Mouse (Mus musculus): ENCODE measurements around the gene Ulk4. TPM values are rescaled to one million over a fixed set of nuclear protein-coding genes. Genes with fewer than 3 reads are reported as not detected.

Ulk4 gene
- total RNA-seq, 2 experiments from 2014 or later = 9.2 to 9.9 TPM

DNA sequence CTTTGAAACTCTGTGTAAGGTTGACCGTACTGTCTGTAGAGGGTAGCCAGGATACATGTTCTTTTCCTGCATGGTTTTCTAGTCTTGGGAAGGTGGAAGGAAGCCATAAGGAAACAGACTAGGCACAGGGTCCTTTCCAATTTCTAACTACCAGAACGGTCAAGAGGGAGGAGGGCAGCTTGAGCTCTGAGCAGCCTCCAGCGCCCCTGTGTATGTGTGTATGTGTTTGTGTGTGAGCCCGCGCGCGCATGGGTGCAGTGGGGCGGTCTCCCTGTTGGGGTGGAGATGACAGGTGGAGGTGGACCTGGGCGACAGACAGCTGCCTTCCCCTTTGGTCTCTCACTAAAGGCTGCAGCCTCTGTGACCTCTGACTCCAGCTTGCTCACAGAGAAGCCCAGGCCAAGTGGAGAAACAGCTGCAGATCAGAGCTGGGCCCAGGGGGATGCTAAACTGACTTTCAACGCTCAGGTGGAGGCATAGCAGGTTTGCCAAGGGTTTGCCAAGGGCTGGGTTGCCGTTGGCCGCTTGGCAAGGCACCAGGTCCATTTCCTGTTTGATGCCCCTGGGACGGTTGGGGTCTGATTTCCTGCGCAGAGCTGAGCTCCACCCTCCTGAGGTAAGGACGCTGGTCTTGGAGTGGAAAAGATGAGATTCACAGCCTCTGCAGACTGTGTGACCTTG lies 21.6 kb upstream of the Ulk4 start:
- intact Hi-C loops (cut with DNase I) = loop anchor here (2.0 to 5.0 kb wide), 2 partner anchors 16 to 54 kb away; no protein-coding TSS in a partner anchor
- no peak for DNase-seq (ENCODE audit: extremely low spot score in 1 of 2, low spot score in 2 of 2)
- Histone ChIP-seq H3K27ac (peak overlapping the region; percentile 84; the same call in 1 of the 2 replicates), H3K4me3 (peak overlapping the region; percentile 83)
- no peak for TF ChIP-seq CTCF (IDR thresholded peaks at IDR 0.05)

DNA sequence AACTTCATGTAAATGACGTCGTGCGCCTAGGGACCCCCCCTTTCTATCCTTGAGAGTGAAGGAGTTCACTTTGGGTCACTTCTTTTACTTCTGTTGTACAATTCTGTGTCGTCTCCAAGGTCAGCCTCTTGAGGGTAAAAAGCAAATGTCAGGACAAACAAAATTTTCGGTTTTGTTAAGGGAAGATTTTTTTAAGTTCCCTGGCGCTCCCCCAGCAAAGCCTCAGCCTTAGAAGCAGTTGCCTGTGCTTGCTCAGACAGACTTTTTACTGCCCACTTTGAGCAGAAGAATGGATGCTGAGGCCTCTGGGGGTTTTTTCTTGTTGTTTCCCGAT lies 21.0 kb upstream of the Ulk4 start:
- intact Hi-C loops (cut with DNase I) = loop anchor here (2.0 to 5.0 kb wide), 2 partner anchors 17 to 54 kb away; no protein-coding TSS in a partner anchor
- H3K4me3 ChIP-seq = peak overlapping the region; percentile 83
- no peak for DNase-seq (ENCODE audit: extremely low spot score in 1 of 2, low spot score in 2 of 2)
- peak overlapping the region; percentile 84 for H3K27ac ChIP-seq
- TF ChIP-seq CTCF (IDR thresholded peaks at IDR 0.05) = no peak

DNA sequence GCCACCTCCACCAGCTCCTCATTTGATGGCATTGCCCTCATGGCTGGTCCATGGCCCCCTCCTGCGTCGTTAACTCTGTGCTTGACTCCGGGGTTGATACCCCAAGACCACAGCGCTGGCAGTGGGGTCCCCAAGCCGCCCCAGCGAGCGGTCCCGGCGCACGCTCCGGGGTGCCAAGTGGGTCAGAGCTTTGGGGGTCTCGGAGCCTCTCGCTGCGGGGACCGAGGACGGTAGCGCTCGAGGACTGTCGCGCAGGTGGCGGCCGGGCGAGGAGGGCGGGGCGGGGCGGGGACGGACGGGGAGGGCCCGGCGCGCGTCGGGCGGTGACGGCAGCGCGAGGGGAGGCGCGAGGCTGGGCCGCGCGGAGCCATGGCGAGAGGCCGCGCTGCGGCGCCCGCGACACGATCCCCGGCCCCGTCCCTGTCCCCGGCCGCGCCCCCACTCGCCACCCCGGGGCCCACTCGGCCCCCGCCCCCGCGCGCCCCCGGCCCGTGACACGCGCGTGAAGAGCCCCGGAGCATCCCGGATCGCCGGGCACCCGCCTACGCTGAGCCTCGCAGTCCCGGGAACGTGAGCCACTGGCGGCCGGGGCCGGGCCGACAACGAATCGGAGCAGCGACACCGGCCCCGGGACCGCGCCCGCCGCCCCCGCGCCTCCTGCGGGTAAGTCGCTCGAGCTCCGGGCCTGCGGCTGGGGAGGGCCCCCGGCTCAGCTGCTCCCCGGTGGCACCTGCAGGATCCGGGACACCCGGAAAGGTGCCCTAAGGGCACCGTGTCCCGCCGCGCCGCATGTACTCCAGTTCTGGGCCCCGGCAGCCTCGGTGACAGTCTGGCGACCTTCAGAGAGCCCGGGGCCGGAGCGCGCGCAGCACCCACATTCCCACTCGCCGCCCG lies 20.4 kb upstream of the Ulk4 start, which contains the start of gene Trak1:
Gene Trak1 (plus strand): TSS at position 332 of the 894 bp plus-strand sequence.
- no peak for TF ChIP-seq CTCF (IDR thresholded peaks at IDR 0.05)
- Histone ChIP-seq H3K4me3 (peak within 1 kb of the TSS; percentile 83), H3K27ac (peak within 1 kb of the TSS; percentile 89)
- intact Hi-C loops (cut with DNase I) = loop anchor here (2.0 to 5.0 kb wide), 3 partner anchors 17 to 73 kb away; no protein-coding TSS in a partner anchor
- peak; percentile 56 to 68 for DNase-seq (ENCODE audit: extremely low spot score in 1 of 2, low spot score in 2 of 2)

DNA sequence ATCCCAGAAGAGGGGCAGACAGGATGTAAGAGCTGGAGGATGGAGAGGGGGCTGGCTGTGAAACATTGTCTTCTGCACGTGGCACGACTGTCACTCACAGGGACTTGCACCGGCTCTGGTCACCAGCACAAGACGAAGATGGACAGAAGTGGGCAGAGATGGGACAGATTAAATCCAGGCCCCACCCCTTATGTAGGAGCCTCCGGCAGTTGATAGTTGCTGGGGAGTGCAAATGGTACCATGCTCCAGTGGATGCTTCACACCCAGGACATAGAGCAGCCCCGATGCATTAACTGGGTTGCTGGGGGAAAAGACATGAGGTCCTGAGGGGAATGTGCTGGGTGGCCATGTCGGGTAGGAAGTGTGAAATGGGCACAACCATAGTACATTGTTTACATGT lies 18.2 kb upstream of the Ulk4 start:
- Histone ChIP-seq H3K4me3 (no peak overlapping the region), H3K27ac (no peak overlapping the region)
- intact Hi-C loops (cut with DNase I) = loop anchor here (5.0 kb wide), 1 partner anchor 57 kb away; no protein-coding TSS in a partner anchor
- no peak for TF ChIP-seq CTCF (IDR thresholded peaks at IDR 0.05)
- DNase-seq (ENCODE audit: extremely low spot score in 1 of 2, low spot score in 2 of 2) = no peak

- intact Hi-C loops (cut with DNase I) = no loop called here
- DNase-seq (ENCODE audit: extremely low spot score in 1 of 2, low spot score in 2 of 2) = no peak
- Histone ChIP-seq H3K27ac (no peak overlapping the region), H3K4me3 (no peak overlapping the region)
- no peak for TF ChIP-seq CTCF (IDR thresholded peaks at IDR 0.05)
Measured at GRCm38 (mm10) chr9:121293187-121293586, 16.2 kb upstream of the Ulk4 start.

GRCm38 (mm10) chr9:121291275-121291674 lies 14.3 kb upstream of the Ulk4 start:
- Histone ChIP-seq H3K4me3 (no peak overlapping the region), H3K27ac (no peak overlapping the region)
- no peak for DNase-seq (ENCODE audit: extremely low spot score in 1 of 2, low spot score in 2 of 2)
- intact Hi-C loops (cut with DNase I) = no loop called here
- no peak for TF ChIP-seq CTCF (IDR thresholded peaks at IDR 0.05)

GRCm38 (mm10) chr9:121286325-121286901 lies 9.4 kb upstream of the Ulk4 start:
- peak overlapping the region; percentile 49 for H3K4me3 ChIP-seq
- intact Hi-C loops (cut with DNase I) = no loop called here
- no peak for DNase-seq (ENCODE audit: extremely low spot score in 1 of 2, low spot score in 2 of 2)

DNA sequence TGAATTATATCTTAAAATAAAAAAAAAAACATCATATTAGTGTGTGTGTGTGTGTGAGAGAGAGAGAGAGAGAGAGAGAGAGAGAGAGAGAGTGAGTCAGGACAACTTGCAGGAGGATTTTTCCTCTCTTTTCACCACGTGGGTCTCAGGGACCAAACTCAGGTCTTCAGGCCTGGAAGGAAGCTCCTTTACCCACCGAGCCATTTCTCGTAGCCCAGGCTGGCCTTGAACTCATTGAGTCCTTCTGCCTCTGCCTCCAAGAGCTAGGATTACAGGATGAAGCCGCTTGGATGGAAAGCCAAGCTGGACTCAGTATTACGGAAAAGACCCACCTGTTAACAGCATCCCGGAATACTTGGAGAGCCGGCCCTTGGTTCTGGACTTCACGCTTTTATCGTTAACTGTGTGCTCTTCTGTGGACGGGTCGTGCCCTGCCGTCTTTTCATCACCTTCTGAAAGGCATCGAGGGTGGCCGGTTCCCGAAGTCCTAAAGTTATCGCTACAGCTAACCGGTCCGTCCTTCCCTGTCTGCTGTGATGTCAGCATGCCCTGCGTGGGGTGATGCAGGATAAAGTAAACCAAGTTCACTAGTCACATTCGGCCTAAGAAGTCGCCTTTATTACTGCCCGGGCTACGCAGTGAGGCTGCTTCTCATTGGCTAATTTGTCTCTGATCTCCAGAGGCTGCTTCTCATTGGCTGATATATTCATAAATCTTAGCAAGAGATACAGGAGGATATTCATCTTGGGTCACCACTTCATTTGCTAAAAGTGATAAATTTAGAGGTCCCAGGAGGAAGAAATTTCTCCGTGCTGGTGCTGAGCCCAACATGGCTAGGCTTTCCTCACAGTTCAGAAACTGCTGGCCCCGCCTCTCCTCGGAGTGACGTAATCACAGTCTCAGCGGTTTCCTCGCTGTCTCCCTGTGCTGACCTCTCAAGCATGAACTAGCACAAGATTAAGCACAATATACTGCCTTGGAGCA lies 8.6 kb upstream of the Ulk4 start:
- no peak for TF ChIP-seq CTCF (IDR thresholded peaks at IDR 0.05)
- Histone ChIP-seq H3K27ac (peak overlapping the region; percentile 50; the same call in 1 of the 2 replicates), H3K4me3 (peak overlapping the region; percentile 49)
- peak in 1 of 2 experiments; percentile 43 for DNase-seq (ENCODE audit: extremely low spot score in 1 of 2, low spot score in 2 of 2)
- intact Hi-C loops (cut with DNase I) = no loop called here

More at GRCm38 (mm10) chr9:121286325-121286901, 9.4 kb upstream of the Ulk4 start:
- no peak for TF ChIP-seq CTCF (IDR thresholded peaks at IDR 0.05)
- peak overlapping the region; percentile 50; the same call in 1 of the 2 replicates for H3K27ac ChIP-seq

- Histone ChIP-seq H3K4me3 (no peak overlapping the region), H3K27ac (no peak overlapping the region)
- TF ChIP-seq CTCF (IDR thresholded peaks at IDR 0.05) = peak; percentile 58
- DNase-seq (ENCODE audit: extremely low spot score in 1 of 2, low spot score in 2 of 2) = no peak
- intact Hi-C loops (cut with DNase I) = loop anchor here (1.0 kb wide), 1 partner anchor 90 kb away; no protein-coding TSS in a partner anchor
Measured at GRCm38 (mm10) chr9:121284422-121284821, 7.4 kb upstream of the Ulk4 start.

DNA sequence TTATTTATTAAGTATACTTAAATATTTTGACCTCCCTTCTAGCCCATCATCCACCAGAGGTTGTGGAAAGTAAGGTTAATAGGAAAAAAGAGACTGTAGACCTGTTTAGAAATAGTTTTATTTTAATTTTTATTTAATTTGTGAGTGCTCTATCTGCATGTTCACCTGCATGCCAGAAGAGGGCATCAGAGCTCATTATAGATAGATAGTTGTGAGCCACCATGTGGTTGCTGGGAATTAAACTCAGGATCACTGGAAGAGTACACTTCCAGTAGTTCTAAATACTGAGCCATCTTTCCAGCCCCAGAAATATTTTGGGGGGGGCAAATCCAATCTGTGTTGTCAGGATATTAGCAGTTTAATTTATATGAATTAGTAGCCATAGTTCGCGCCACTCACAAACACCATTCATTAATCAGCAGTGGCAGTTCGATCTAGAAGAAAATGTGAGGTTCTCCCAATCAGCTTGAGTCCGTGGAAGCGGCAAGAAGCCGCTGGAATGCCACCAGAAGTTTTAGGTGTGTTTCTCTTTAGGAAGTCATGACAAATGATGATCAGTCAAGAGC lies 6.7 kb upstream of the Ulk4 start:
- DNase-seq (ENCODE audit: extremely low spot score in 1 of 2, low spot score in 2 of 2) = no peak
- intact Hi-C loops (cut with DNase I) = loop anchor here (1.0 kb wide), 1 partner anchor 91 kb away; no protein-coding TSS in a partner anchor
- no peak overlapping the region for H3K27ac ChIP-seq

More for the DNA sequence above, 6.7 kb upstream of the Ulk4 start:
- H3K4me3 ChIP-seq = no peak overlapping the region
- TF ChIP-seq CTCF (IDR thresholded peaks at IDR 0.05) = peak; percentile 74
